In genomic region chr4:43693806-43694241, GRCm38 (mm10) we compare ENCODE assay signal across 1 mouse cellular context.
A peak's percentile ranks its signal among the peaks of the same experiment; 100 is the strongest.
TF ChIP-seq lines count a peak whose summit lies in the region.

No protein-coding gene starts in this region.

TF ChIP-seq in MEL, 35 proteins besides CTCF, POLR2A, EP300 and RAD21 (continued from another document):
- TF ChIP-seq GABPA (IDR thresholded peaks at IDR 0.05; ENCODE audit: low read depth, low read length): no peak
- no peak for TF ChIP-seq KAT2A (conservative IDR thresholded peaks at IDR 0.05; ENCODE audit: low read depth, low read length)
- TF ChIP-seq USF1 (IDR thresholded peaks at IDR 0.05; ENCODE audit: low read depth, low read length): peak; percentile 80
- no peak for TF ChIP-seq CHD1 (IDR thresholded peaks at IDR 0.05; ENCODE audit: low read depth, low read length)
- TF ChIP-seq MAZ (IDR thresholded peaks at IDR 0.05; ENCODE audit: low read depth, low read length): no peak
TF ChIP-seq in MEL: peak in this region for 5.
